Mouse (Mus musculus) gastrocnemius, adult 18-20 months (tissue): Measurements from ENCODE around the gene Pkig. TPM values are rescaled to one million over a fixed set of nuclear protein-coding genes. Genes with fewer than 3 reads are reported as not detected.
"Not testable (repeated sequence)": the region's sequence is repeated elsewhere in the genome, so short reads cannot be mapped to it uniquely, and the experiment has no call there.

Experiments
- DNase-seq: peaks from one replicate; pipeline ENCODE4 v3.0.0; 2021; ENCODE audit warnings: low spot score
- long read RNA-seq, 2 experiments: library from polyadenylated mRNA; stranded (forward); transcript quantifications; one replicate each; pipeline ENCODE4 v2.0.0; 2021
- total RNA-seq, 2 experiments: library from RNA; stranded (reverse); gene quantifications; 2 replicates each; pipeline ENCODE4 v1.2.3; 2021

Gene Pkig
- 100 to 1,000 TPM; 113 to 126 TPM for total RNA-seq
- long read RNA-seq, experiment 1, transcript Pkig-201 (4 exons, 1,036 nt), result major isoform, 83 of 179 reads
- long read RNA-seq, experiment 1, transcript Pkig-202 (5 exons, 640 nt), result minor isoform, 12 of 179 reads
- long read RNA-seq, experiment 1, transcript Pkig-206 (4 exons, 369 nt), result minor isoform, 13 of 179 reads
- long read RNA-seq, experiment 1, transcript Pkig-204 (4 exons, 762 nt), result minor isoform, 27 of 179 reads
- long read RNA-seq, experiment 1, partial matches to known transcripts, result 14 of 179 reads
- long read RNA-seq, experiment 1, other reads (novel, unspliced or antisense), result 19 of 179 reads
- long read RNA-seq, experiment 2, transcript Pkig-202 (5 exons, 640 nt), result minor isoform, 13 of 140 reads
- long read RNA-seq, experiment 2, transcript Pkig-201 (4 exons, 1,036 nt), result major isoform, 57 of 140 reads
- long read RNA-seq, experiment 2, transcript Pkig-203 (4 exons, 1,059 nt), result minor isoform, 9 of 140 reads
- long read RNA-seq, experiment 2, transcript Pkig-204 (4 exons, 762 nt), result minor isoform, 22 of 140 reads
- long read RNA-seq, experiment 2, partial matches to known transcripts, result 13 of 140 reads
- long read RNA-seq, experiment 2, other reads (novel, unspliced or antisense), result 20 of 140 reads

DNA sequence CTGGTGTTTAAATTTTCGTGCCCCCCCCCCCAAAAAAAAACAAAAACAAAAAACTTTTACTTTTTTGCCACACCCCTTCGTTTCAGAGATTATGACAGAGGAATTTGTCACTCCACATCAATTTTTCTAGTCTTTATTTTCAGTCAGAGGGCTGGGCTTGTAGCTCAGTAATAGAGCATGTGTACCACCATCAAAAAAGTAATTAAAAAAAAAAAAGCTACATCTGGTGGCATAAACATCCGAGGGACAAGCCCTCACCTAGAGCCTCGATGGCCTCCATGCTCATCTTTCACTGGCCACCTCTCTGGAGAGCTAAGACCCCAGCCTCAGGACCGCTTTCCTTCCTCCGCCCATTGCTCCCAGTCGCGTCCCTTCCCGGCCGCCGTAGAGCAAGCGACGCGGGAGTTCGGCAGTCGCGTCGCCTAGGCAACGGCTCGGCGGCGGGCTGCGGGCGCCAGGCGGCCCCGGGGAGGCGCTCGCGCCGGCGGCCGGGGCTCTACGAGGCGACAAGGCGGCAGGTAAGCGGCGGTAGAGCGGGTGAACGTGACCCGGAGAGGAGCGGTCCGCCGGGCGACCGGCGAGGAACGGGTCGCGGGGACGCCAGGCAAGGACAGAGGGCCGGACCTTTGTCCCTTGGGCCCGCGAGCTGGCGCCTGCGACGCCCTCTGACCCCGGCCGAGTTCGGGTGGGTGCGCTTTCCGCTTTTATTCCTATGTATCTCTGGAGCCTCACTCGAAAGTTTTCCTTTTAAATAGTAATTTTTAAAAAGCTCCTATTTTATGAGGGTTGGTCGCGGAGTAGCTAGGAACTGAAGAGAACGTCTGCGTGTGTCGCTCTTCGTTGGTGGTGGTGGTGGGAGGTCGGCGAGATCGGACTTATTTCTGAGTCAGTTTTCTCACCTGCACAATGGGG is at the start of gene Pkig:
TSS of gene Pkig (plus strand) at position 412 of the 912 bp plus-strand sequence.
- peak; percentile 82 for DNase-seq

DNA sequence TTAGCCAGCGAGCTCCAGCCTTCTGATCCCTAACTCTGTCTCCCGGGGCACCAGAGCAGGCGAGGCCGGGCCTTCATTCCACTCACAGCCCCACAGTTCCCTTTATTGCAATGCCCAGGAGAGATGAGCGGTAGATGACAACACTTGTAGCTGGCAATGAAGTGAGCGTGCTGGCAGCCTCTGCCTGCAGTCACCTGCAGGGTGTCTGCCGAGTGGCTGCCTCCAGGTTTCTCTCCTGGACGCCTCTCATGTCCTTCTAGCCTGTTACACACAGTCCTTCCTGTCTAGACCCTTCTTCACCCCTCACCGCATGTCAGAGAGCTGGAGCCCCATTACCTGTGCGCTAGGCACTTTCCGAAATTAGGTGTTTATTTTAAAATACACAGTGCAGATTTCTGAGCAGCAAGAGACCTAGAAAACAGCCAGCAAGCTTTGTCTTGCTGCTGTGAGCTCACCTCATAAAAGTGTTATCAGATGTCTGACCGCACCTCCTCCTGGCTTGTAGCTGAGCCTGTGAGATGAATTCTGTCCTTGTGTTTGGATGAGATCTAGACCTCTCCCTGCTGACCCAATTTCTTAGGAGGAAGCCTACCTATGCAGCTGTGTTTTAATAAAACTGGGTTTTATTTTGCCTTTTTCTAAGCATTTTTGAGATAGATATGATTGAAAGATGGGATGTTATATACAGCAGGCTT is 48.8 kb upstream of the Pkig start:
- no peak for DNase-seq

DNA sequence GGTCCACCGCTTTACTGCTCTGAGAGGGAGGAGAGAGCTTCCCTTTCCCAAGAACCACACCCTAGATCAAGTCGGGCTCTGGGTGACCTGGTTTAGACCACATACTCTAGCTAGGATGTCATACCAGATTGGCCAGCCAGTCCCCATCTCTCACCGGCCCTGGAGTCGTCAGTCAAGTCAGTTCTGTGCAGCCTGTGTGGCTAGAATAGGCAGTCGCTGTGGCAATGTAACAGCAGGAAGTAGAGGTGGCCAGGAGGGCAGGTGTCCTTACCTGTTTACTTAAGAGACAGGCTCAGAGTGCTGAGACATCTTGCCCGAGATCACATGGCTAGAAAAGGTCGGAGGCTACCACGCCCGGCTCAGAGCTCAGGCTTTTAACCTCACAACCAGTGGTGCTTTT is 47.0 kb upstream of the Pkig start:
- no peak for DNase-seq

GRCm38 (mm10) chr2:163613206-163613605 is 45.0 kb upstream of the Pkig start:
- DNase-seq, result no peak

DNA sequence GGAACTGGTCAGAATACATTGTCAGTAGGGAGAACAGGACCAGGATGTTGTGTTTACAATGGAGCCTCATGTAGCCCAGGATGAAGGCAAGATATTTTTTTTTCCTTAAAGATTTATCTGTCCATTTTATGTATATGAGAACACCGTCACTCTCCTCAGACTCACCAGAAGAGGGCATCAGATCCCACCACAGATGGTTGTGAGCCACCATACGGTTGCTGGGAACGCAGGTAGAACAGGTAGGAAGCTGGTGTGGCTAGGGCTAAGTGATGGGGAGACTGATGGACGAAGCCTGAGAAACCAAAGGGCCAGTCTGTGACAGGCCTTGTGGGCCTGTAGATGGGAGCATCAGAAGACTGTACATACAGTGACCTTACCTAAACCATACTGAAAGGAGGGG is 44.2 kb upstream of the Pkig start:
- no peak for DNase-seq

DNA sequence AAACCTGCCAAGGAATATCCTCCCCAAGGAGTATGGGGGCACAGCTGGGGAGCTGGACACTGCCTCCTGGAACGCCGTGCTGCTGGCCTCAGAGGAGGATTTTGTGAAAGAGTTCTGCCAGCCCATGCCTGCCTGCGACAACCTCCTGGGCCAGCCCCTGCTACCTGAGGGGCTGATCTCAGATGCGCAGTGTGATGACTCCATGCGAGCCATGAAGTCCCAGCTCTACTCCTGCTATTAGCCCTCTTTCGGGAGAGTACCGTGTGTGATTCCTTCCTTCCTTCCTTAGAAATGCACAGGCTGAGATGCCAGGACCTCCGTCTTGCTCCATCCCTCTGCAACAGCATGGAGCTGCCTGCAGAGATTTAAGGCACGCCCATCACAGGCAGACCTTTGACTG is 42.8 kb upstream of the Pkig start:
- no peak for DNase-seq

DNA sequence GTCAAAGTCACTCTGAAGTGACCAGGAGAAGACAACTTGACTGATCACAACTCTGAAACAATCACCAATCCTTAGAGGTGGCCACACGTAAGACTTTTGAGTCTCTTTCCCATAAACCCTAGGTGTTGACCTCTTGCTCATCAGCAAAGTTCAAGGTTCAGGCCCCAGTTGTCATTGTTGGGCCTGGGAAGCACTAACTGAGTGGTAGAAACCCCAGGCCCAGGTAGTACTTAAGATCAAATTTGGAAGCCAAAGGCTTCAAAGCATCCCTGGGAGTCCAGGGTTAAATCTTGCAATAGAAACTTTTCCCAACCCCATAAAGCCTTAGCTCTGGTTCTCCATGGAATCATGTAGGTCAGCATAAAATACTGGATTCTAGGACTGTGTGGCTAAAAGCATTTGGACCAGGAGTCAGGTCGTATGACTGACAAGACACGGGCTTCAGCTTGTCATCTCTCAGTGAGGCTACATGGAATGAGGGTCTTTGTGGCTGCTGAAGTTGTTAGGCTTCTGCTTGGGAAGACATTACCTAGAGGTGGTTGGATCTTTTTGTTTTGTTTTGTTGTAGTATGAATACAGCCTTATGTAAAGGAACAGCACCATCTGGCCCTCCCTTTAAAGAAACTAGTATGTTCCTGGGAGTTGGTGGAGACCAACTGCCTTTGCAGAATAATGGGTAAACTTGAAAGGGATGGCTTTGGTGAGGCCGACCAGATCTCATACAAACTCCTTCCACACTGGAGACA is 42.1 kb upstream of the Pkig start:
- DNase-seq, result no peak

DNA sequence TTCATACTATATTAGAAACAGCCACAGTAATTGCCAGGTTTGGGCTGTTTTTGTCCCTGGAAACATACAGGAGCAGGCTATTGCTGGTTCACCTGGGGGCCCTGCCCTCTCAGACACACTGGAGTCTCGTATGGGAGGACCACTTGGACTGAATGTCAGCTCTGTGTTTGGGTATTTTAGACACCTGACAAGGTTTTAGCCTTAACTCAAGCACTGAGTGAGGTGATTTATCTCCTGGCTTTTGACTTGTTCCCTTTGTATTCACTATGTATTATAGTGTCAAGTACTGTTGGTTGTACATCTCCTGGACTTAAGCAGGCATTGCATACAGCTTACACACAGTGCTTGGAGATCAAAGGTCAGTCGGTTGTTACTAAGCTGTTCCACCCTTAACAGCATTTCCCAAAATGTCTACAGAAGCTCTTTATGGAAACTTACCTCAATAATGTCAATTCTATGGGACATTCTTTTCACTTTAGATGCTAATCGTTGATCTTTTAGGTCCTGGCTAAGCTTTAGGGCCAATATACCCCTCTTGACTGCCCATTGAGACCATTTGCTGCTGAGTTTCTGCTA is 41.4 kb upstream of the Pkig start:
- DNase-seq, result no peak

- DNase-seq, result no peak
Observed at GRCm38 (mm10) chr2:163617232-163617863, 40.8 kb upstream of the Pkig start.

DNA sequence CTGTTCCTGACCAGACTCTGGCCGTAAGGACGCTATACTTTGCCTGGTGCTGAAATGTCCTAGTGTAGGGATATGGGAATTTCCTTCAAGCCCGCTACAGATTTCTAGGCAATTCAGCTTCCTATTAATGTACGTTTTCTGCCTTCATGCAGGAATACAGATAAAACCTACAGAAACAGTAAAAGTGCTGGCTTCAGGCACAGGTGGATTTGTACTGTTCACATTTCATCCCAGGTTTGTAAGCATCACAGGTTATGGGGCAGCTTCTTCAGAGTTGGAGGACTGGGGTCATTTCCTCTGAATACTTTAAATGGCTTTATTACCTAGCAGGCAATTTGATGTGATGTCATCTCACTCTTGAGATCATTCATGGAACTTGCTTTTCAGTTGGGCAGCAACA is 40.3 kb upstream of the Pkig start:
- no peak for DNase-seq

GRCm38 (mm10) chr2:163620451-163620850 is 37.7 kb upstream of the Pkig start:
- DNase-seq, result no peak

DNA sequence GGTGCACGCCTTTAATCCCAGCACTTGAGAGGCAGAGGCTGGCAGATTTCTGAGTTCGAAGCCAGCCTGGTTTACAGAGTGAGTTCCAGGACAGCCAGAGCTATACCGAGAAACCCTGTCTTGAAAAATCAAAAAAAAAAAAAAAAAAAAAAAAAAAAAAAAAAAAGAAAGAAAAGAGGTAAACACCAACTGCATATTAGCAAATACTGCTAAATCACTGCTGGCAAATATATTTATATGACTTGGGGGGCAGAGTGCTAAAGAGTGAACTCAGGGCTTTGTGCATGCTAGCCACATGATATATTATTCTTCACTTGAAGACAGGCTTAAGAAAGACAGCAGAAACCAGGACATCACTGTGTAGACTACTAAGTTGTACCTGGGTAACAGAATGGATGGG is 36.8 kb upstream of the Pkig start:
- not testable (repeated sequence) for DNase-seq

DNA sequence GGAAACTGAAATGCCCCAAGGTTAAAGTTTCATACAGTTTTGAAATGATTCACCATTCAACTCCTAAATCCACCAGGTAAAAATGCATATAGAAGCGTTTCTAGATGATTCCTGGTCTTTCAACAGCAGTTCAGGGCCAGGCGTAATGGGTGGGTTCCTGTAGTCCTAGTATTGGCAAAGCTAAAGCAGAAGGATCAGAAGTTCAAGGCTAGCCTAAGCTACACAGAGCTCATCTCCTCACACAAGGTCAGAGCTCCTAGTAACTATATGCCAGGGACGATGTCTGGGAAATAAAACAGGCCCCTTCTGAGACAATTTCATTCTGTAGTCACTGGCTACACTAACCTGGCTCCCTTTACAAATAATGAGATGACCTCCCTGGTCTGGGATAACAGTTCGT is 27.0 kb upstream of the Pkig start:
- DNase-seq, result no peak

GRCm38 (mm10) chr2:163631715-163632114 is 26.5 kb upstream of the Pkig start:
- no peak for DNase-seq

GRCm38 (mm10) chr2:163634211-163634610 is 24.0 kb upstream of the Pkig start:
- no peak for DNase-seq

GRCm38 (mm10) chr2:163636057-163636456 is 22.1 kb upstream of the Pkig start:
- DNase-seq, result no peak

DNA sequence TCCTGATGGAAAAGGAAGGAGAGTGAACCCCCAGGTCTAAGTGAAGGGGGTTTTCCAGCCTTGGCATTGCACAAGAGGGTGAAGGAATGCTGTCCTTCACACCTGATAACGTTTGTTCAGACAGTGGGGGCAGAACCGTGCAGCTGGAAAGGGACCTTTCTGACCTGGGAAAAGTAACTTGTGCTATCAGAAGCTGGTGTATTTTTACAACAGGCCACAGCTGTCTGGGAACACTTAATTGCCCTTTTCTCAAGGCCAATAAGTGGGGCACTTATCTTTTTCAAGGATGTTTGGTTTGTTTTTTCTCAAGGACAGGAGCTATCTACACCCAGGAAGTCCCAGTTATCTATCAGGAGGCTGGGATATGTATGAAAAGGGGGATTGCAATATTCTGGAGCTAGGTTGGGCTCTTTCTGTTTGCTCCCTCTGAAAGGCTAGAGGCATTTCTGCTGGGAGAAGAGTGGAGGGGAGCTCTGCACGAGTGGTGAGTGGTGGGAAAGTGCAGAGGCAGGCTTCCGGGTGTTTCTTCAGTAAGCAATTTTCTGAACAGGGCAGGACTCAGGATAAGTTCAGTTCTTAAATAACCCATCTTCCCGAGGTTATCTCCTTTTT is 20.4 kb upstream of the Pkig start:
- no peak for DNase-seq

DNA sequence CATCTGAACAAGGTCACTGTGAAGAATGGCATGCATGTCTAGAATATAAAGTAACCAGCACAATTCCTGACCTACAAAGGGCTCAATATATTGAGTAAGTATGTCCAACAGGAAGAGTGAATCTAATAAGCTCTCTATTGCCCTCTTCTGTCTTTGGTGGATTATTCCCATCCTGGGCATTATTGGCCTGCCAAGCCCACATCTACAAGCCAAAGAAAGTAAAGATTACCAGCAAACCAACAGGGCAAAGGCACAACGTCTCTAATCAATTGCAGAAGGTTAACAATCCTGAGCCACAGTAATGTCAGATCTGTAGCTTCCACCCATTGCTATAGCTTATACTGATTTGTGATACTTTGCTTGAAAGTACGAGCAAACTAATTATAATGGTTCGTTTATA is 17.7 kb upstream of the Pkig start:
- DNase-seq, result no peak

DNA sequence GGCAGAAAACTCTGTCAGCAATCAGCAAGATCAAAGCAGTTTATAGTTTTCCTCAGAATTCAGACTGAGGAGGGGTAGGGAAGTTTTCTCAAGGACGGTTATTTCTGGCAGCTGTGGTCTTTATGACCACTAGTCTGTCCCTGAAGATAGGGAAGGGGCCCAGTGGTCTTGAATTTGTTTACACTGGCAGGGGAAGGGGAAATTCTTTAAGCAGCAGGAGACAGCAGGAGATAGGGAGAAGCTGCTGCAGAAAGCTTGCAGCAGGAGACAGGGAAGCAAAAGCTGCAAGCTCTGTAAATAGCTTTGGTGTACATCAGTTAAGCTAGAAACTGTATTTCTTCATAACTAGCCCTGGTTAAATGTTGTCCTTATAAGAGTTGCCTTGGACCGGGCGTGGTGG is 16.5 kb upstream of the Pkig start:
- DNase-seq, result no peak
